In the genomic region with DNA sequence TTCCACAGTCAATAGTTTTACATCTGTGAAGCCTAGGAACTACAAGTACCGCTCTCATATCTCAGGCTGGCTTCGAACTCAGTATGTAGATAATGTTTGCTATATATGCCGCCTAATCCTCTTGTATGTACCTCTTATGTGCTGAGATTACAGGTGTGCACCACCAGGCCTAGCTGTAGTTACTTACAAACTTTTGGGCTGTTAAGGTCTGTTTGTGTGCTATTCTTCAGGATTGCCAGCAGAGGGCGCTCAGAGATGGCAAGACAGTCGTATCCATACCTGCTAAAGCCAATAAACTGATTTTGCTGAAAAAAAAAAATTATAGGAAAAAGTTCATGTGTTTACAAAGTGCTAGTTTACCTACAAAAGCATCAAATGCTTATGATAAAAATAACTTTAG, we compare ENCODE assay signal across 9 mouse cellular contexts.
DNase-seq lines count a peak whose midpoint lies in the region; ATAC-seq and TF ChIP-seq lines count a peak whose summit lies in the region.
"Had no signal": no experiment of that assay in that cellular context is flagged by ENCODE, and none has a peak within 500 bp of the region (broad histone marks: within the 10 kb centered on the region; RNA-seq: fewer than 3 reads in every experiment).

No protein-coding gene starts in this region.

- ATAC-seq in hindbrain, embryonic 11.5 days (ENCODE audit: low FRiP score): peak; percentile 17; the same call in 1 of the 2 replicates

- 30% methylated on average over 5 of the region's 5 CpGs for WGBS in thymus, adult 2 months
- WGBS in hindbrain, embryonic 11.5 days: 25% methylated on average over 5 of the region's 5 CpGs

- no peaks in the 10 kb centered on the region for H3K36me3 ChIP-seq in thymus, adult 2 months (ENCODE audit: control insufficient read depth, insufficient read depth, low read length)
- no peaks in the 10 kb centered on the region for H3K36me3 ChIP-seq in hindbrain, embryonic 11.5 days (ENCODE audit: control insufficient read depth, insufficient read depth, low read length)
- H3K36me3 ChIP-seq: limb, embryonic 13.5 days had no signal

- no peak overlapping the region for H3K27ac ChIP-seq in thymus, adult 2 months (ENCODE audit: control insufficient read depth, insufficient read depth, low read length)
- H3K27ac ChIP-seq in hindbrain, embryonic 11.5 days (ENCODE audit: low read depth, low read length): no peak overlapping the region
- H3K27ac ChIP-seq: limb, embryonic 13.5 days had no signal

- no peak for TF ChIP-seq POLR2A in thymus, adult 2 months (IDR thresholded peaks at IDR 0.05; ENCODE audit: control insufficient read depth, extremely low read depth, insufficient read depth, low read length, poor library complexity)

- H3K4me2 ChIP-seq in hindbrain, embryonic 11.5 days (replicated peaks; ENCODE audit: low read depth, low read length): no peak overlapping the region
- H3K4me2 ChIP-seq: limb, embryonic 13.5 days had no signal

- TF ChIP-seq CTCF in thymus, adult 2 months (IDR thresholded peaks at IDR 0.05; ENCODE audit: borderline replicate concordance, control insufficient read depth, extremely low read depth, insufficient read depth, low read length, poor library complexity): no peak

- H3K9me3 ChIP-seq in hindbrain, embryonic 11.5 days (ENCODE audit: control insufficient read depth, low read length): no peaks in the 10 kb centered on the region
- H3K9me3 ChIP-seq: limb, embryonic 13.5 days had no signal

- peak; percentile 22 for DNase-seq in gastrocnemius, postnatal 10 days
- no peak for DNase-seq in gastrocnemius, adult 18-20 months (ENCODE audit: low spot score)
- DNase-seq in thymus, adult 2 months: peak; percentile 2
- DNase-seq in thymus, adult 18-20 months: no peak
- peak; percentile 19 for DNase-seq in cerebellum, adult 9-11 months
- DNase-seq in hindbrain, embryonic 11.5 days (ENCODE audit: low spot score): peak; percentile 65
- peak; percentile 24 for DNase-seq in lung, postnatal 14 days
- DNase-seq in right cerebral cortex, postnatal 4 days: peak; percentile 67

- H3K4me1 ChIP-seq in thymus, adult 2 months (replicated peaks; ENCODE audit: control insufficient read depth, insufficient read depth, low read length): no peaks in the 10 kb centered on the region
- H3K4me1 ChIP-seq in hindbrain, embryonic 11.5 days (replicated peaks; ENCODE audit: control insufficient read depth, insufficient read depth, low read length): no peaks in the 10 kb centered on the region
- H3K4me1 ChIP-seq: limb, embryonic 13.5 days had no signal

- H3K9ac ChIP-seq in hindbrain, embryonic 11.5 days (ENCODE audit: low read depth, low read length): no peak overlapping the region
- H3K9ac ChIP-seq: limb, embryonic 13.5 days had no signal

- H3K4me3 ChIP-seq in thymus, adult 2 months (ENCODE audit: control insufficient read depth, insufficient read depth, low read length): no peak overlapping the region
- no peak overlapping the region for H3K4me3 ChIP-seq in hindbrain, embryonic 11.5 days (ENCODE audit: low read depth, low read length)
- H3K4me3 ChIP-seq: limb, embryonic 13.5 days had no signal

- H3K27me3 ChIP-seq in thymus, adult 2 months (ENCODE audit: control insufficient read depth, insufficient read depth, low read length): no peaks in the 10 kb centered on the region
- H3K27me3 ChIP-seq in hindbrain, embryonic 11.5 days (ENCODE audit: control insufficient read depth, insufficient read depth, low read length): no peaks in the 10 kb centered on the region
- H3K27me3 ChIP-seq: limb, embryonic 13.5 days had no signal

Comparison
In these comparisons a context has a peak if more than half of its experiments do, and no peak if none do; other contexts are left out.
1. DNase-seq: peak in gastrocnemius, postnatal 10 days (single experiment), thymus, adult 2 months (single experiment), cerebellum, adult 9-11 months (single experiment), hindbrain, embryonic 11.5 days (single experiment), lung, postnatal 14 days (single experiment) and right cerebral cortex, postnatal 4 days (single experiment); none in gastrocnemius, adult 18-20 months (single experiment) and thymus, adult 18-20 months (0 of 2).